Mouse (Mus musculus) kidney, embryonic 15.5 days (tissue): ENCODE measurements around the gene Gatm. TPM values are rescaled to one million over a fixed set of nuclear protein-coding genes. Genes with fewer than 3 reads are reported as not detected.

ENCODE experiments used
- ATAC-seq: fragments of 200-750 bp; cut with Nextera tagmentation; replicated peaks from 2 replicates; pipeline ENCODE4 v1.8.0; 2017; ENCODE audit warnings: moderate TSS enrichment; ENCODE audit not compliant: low FRiP score
- H3K27ac ChIP-seq: fragments of 300-500 bp; sonication (generic); 2 replicates; pipeline ENCODE4 v1.5.1; 2015; ENCODE audit warnings: mild to moderate bottlenecking, inconsistent platforms
- H3K27me3 ChIP-seq: fragments of 300-500 bp; sonication (generic); 2 replicates; pipeline ENCODE4 v1.6.1; 2015; ENCODE audit warnings: inconsistent platforms
- H3K36me3 ChIP-seq: fragments of 300-500 bp; sonication (generic); 2 replicates; pipeline ENCODE4 v1.6.1; 2015; ENCODE audit warnings: inconsistent platforms
- H3K4me1 ChIP-seq: fragments of 300-500 bp; sonication (generic); 2 replicates; pipeline ENCODE4 v1.6.1; 2015; ENCODE audit warnings: inconsistent platforms
- H3K4me2 ChIP-seq: fragments of 300-500 bp; sonication (generic); 2 replicates; pipeline ENCODE4 v1.6.1; 2015; ENCODE audit warnings: moderate library complexity, mild to moderate bottlenecking, inconsistent platforms
- H3K4me3 ChIP-seq: fragments of 300-500 bp; sonication (generic); replicated peaks from 2 replicates; pipeline ENCODE4 v1.5.1; 2015; ENCODE audit warnings: mild to moderate bottlenecking, inconsistent platforms
- H3K9ac ChIP-seq: fragments of 300-500 bp; sonication (generic); 2 replicates; pipeline ENCODE4 v1.6.1; 2015; ENCODE audit warnings: mild to moderate bottlenecking, inconsistent platforms
- H3K9me3 ChIP-seq: fragments of 300-500 bp; sonication (generic); replicated peaks from 2 replicates; pipeline ENCODE4 v1.6.1; 2016; ENCODE audit warnings: inconsistent platforms
- WGBS: fragments of 180-500 bp; shearing (Covaris S2); methylation state at CpG from one replicate; pipeline ENCODE4 v1.1.7; 2015; ENCODE audit warnings: mixed read lengths; 5-methylcytosine and 5-hydroxymethylcytosine counted together
- polyA plus RNA-seq: library from polyadenylated mRNA; unstranded; fragments of >200 nt; fragmentation: Nextera tagmentation; extraction: Ambion mirVana; gene quantifications from 2 replicates; pipeline ENCODE4 v1.2.1, GENCODE M21; 2015

Gene Gatm
- polyA plus RNA-seq, 1 experiment from 2014 or later: 44.2 TPM

DNA sequence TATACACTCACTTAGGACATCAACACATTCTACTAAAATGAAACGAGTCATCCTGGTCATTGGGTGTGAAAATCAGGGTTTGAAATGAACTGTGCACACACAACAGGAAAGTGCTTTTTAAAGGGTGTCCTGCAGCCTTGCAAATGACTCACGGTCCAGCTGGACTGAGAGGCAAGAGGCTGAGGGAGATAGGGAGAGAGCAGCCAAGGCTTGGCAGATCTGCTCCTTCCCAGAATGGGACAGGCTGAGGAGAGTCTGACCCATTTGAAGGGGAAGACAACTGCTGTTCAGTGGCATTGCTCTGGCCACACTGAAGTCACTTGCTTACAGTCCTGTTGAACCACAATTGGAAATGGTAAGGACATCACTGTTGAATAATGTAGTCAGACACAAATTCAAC is 11.4 kb downstream of the Gatm start:
- Histone ChIP-seq H3K9me3 (no peaks in the 10 kb centered on the region), H3K4me1 (no peaks in the 10 kb centered on the region), H3K9ac (no peak overlapping the region), H3K27me3 (no peaks in the 10 kb centered on the region), H3K4me3 (no peak overlapping the region), H3K36me3 (no peaks in the 10 kb centered on the region), H3K27ac (no peak overlapping the region), H3K4me2 (no peak overlapping the region)
- 85% methylated on average over 2 of the region's 2 CpGs for WGBS
- ATAC-seq: no peak

DNA sequence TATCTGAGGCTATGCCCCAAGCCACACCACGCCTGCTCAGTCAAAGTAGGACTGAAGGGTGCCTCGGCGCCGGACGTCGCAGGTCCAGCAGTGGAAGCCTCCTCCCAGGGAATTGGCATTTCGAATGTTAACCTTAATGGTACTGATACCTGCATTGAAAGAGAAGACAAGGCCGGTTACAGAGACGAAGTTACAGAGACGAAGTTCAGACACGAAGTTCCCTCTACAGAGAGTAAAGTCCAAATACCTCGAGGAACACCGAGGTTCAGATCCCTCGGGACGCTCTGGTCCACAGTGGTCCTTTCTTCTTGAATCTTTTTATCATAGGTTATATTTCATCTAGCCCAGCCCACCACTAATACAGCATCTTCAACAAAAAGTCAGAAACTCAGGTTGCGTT is 15.6 kb downstream of the Gatm start:
- WGBS: 92% methylated on average over 16 of the region's 16 CpGs

DNA sequence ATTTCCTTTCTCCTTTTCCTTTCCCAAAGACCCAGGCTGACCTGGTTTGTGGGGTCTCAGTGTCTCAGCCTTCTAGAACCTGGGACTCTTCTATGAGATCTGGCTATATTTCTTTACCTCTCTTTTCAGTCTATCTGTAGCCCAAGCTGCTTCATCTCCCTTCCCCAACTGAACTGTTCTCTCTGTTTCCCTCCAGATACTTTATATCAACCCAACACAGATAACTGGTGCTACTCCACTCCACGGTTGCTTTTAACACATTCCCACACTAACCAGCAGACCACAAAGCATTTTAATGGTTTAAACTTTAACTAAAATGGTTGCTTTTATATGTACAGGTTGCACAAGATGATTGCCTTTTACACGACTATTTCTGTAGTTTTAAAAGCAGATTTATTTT is 19.9 kb downstream of the Gatm start:
- no peaks in the 10 kb centered on the region for H3K4me1 ChIP-seq
- H3K27ac ChIP-seq: no peak overlapping the region
- H3K4me3 ChIP-seq: no peak overlapping the region
- H3K9ac ChIP-seq: no peak overlapping the region
- H3K4me2 ChIP-seq: no peak overlapping the region
- no peaks in the 10 kb centered on the region for H3K36me3 ChIP-seq
- WGBS: 50% methylated on average over 2 of the region's 2 CpGs
- no peaks in the 10 kb centered on the region for H3K9me3 ChIP-seq
- no peaks in the 10 kb centered on the region for H3K27me3 ChIP-seq
- no peak for ATAC-seq

More for the DNA sequence above, 15.6 kb downstream of the Gatm start:
- H3K9ac ChIP-seq: no peak overlapping the region
- H3K27me3 ChIP-seq: no peaks in the 10 kb centered on the region
- ATAC-seq: no peak
- H3K4me2 ChIP-seq: no peak overlapping the region
- no peaks in the 10 kb centered on the region for H3K4me1 ChIP-seq
- H3K9me3 ChIP-seq: no peaks in the 10 kb centered on the region
- no peak overlapping the region for H3K4me3 ChIP-seq
- no peaks in the 10 kb centered on the region for H3K36me3 ChIP-seq
- H3K27ac ChIP-seq: no peak overlapping the region

DNA sequence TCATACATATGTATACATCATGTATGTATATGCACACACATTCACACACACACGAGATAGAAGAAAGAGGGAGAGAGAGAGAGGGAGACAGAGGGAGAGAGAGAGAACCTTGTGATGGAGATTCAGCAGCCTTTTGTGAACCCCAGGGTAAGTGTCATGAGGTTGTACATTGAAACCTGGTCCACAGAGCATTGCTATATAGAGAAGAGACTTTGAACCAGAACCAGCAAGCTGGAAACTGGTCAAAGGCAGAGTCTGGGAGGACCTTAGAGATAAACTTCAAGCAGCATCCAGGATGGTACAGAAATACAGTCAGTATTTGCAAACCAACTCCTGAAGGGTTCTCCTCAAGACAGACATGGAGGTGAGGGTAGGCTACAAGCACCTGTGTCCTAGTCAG is 20.8 kb downstream of the Gatm start:
- Histone ChIP-seq H3K36me3 (no peaks in the 10 kb centered on the region), H3K9me3 (no peaks in the 10 kb centered on the region), H3K4me2 (no peak overlapping the region), H3K27ac (no peak overlapping the region), H3K4me1 (no peaks in the 10 kb centered on the region), H3K9ac (no peak overlapping the region), H3K4me3 (no peak overlapping the region), H3K27me3 (no peaks in the 10 kb centered on the region)
- ATAC-seq: no peak
- whole genome bisulfite sequencing: 86% methylated on average over 1 of the region's 1 CpGs

DNA sequence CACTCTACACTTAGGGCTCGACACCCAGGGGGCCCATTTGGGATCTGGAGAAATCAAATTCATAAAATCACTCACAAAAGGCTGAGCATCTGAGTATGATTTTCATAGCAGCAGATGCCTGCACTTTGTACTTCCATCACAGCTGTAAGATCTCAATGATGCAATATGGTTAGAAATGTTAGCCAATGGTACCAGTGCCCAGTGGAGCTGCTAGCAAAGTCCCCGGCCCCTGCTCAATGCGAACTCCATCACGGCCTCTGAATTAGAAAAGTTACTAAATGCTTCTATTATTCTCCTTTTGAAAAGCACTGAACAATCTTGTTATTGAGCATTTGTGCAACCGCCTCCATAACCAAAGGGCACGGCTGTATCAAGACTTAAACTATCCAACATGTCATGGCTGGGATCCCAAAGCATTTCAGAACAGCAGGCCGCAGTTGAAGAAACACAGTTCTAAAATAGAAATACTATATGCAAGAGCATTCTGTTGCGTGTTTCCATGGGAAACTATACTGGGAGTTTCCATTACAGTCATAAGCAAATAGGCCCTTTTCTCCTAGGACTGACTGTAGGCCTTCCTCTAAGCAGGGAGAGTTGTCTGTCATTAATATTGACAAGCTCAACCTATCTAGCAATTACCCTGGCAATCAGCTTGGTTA is 23.1 kb downstream of the Gatm start:
- 91% methylated on average over 8 of the region's 8 CpGs for WGBS
- Histone ChIP-seq H3K36me3 (no peaks in the 10 kb centered on the region), H3K9me3 (no peaks in the 10 kb centered on the region), H3K4me2 (no peak overlapping the region), H3K9ac (no peak overlapping the region), H3K4me3 (no peak overlapping the region), H3K27me3 (no peaks in the 10 kb centered on the region), H3K4me1 (no peaks in the 10 kb centered on the region), H3K27ac (no peak overlapping the region)
- no peak for ATAC-seq

DNA sequence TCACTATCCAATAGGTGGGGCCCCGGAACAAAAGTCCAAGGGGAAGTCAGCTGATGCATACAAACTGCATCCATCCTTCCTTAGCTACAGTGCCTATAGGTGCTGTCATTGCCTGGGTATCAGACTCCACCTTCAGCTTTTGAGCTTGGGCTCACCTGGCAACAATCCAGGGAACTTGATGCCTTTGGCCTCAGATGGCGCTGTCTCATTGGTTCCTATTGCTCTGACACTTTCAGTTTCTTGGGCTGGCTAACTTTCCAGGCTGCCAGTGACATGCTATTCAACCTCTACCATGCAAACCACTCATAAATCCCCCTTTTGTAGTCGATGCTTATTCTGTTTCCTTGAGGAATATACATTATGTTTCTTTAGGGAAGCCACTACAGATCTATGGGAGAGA is 24.8 kb downstream of the Gatm start:
- 65% methylated on average over 3 of the region's 3 CpGs for WGBS
- no peaks in the 10 kb centered on the region for H3K27me3 ChIP-seq
- H3K9ac ChIP-seq: no peak overlapping the region
- H3K36me3 ChIP-seq: no peaks in the 10 kb centered on the region
- H3K4me3 ChIP-seq: no peak overlapping the region
- no peaks in the 10 kb centered on the region for H3K9me3 ChIP-seq
- H3K4me2 ChIP-seq: no peak overlapping the region
- H3K27ac ChIP-seq: no peak overlapping the region
- ATAC-seq: no peak
- H3K4me1 ChIP-seq: peaks cover 4% of the 10 kb centered on the region; the same call in 1 of the 2 replicates

DNA sequence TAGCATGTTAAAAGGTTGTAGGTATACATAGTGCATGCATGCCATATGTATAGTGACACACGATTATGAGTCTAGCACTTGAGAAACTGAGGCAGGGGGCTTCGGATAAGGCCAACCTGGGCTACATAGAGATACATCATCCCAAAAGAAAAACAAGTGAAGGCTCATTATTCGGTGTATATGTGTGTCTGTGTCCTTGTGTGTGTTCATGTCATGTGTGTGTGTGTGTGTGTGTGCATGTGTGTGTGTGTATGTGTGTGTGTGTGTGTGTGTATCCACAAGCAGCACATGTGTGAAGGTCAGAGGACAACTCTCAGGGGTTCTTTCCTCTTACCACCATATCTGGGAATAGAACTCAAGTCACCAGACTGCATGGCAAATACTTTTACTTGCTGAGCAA is 28.8 kb downstream of the Gatm start:
- no peak overlapping the region for H3K27ac ChIP-seq
- H3K9ac ChIP-seq: no peak overlapping the region
- no peak overlapping the region for H3K4me3 ChIP-seq
- H3K4me1 ChIP-seq: peaks cover 4% of the 10 kb centered on the region; the same call in 1 of the 2 replicates
- H3K27me3 ChIP-seq: no peaks in the 10 kb centered on the region
- WGBS: 87% methylated on average over 3 of the region's 3 CpGs
- no peaks in the 10 kb centered on the region for H3K36me3 ChIP-seq
- no peak for ATAC-seq
- H3K4me2 ChIP-seq: no peak overlapping the region
- H3K9me3 ChIP-seq: no peaks in the 10 kb centered on the region

DNA sequence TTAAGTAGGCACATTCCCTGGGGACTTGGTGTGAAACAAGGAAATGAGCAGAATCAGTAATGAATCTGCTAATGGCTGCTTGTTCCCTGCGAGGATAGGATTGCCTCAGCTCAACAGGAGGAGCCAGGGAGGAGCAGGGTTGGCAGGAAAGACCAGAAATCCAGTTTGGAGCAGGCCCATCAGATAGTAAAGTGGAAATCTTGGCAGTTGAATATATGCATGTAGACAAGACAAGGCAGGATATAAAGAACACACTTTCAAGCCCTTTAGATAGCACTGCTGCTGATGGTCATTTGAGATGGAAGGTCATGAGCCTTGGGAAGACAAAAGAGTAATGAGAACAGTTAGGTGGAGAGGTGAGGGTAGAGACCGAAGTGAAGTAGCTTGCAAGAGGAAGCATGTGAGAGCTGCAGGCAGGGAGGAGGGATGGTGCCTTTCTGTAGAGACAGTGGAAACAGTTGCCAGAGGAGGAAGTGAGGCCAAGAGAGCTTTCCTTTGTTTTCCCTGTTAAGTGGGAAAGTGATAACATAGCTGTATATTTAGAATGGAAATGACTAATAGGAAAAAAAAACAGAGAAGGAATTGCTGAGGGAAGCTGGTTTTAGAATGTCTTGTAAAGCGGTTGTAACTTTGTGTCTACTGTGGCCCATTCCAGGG is 29.6 kb downstream of the Gatm start:
- ATAC-seq: no peak

DNA sequence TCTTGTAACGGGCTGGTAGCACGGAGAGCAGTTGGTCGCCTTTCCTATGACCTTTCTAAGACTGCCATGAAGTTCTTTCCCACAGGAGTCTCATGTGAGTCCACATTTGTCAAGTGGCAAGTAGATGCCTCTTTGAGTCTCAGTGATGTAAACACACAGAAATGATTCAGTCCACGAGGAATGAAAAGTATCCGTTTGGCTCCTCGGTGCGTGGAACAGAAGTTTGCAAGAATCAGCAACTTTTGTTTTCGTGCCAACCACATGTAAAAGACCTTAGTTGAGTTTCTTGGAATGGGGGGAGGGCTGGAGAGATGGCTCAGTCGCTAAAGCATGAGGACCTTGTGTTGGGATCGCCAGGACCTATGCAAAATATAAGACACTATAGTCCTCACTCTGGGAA is 30.7 kb downstream of the Gatm start:
- no peak overlapping the region for H3K9ac ChIP-seq
- ATAC-seq: no peak
- no peaks in the 10 kb centered on the region for H3K36me3 ChIP-seq
- H3K27ac ChIP-seq: no peak overlapping the region
- H3K4me3 ChIP-seq: no peak overlapping the region
- H3K27me3 ChIP-seq: no peaks in the 10 kb centered on the region
- 80% methylated on average over 10 of the region's 10 CpGs for WGBS
- H3K4me1 ChIP-seq: peaks cover 7% of the 10 kb centered on the region
- no peaks in the 10 kb centered on the region for H3K9me3 ChIP-seq
- no peak overlapping the region for H3K4me2 ChIP-seq

More for the DNA sequence above, 29.6 kb downstream of the Gatm start:
- 55% methylated on average over 3 of the region's 3 CpGs for WGBS
- Histone ChIP-seq H3K9me3 (no peaks in the 10 kb centered on the region), H3K4me1 (peaks cover 4% of the 10 kb centered on the region; the same call in 1 of the 2 replicates), H3K4me2 (no peak overlapping the region), H3K4me3 (no peak overlapping the region), H3K9ac (no peak overlapping the region), H3K27me3 (no peaks in the 10 kb centered on the region), H3K36me3 (no peaks in the 10 kb centered on the region), H3K27ac (peak overlapping the region; percentile 70)

DNA sequence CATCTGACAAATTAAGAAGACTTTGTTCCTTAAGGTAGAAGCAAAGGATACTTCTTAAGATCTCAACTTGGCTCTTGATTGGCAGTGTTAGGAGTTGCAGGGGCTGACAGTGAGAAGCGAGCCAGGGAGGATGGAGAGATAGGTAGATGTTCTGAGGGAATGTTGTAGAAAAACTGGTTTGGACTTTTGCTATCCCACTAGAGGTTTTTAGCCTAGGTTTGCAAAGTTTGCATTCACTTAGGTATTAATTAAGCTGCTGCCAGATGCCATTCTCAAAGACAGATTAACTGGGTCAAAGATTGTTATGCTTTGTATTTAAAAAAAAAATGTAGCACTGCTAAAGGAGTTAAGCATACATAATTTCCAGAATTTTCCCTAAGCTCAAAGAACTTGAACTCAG is 33.8 kb downstream of the Gatm start:
- Histone ChIP-seq H3K27ac (no peak overlapping the region), H3K9me3 (no peaks in the 10 kb centered on the region), H3K4me3 (no peak overlapping the region), H3K36me3 (no peaks in the 10 kb centered on the region), H3K4me2 (no peak overlapping the region), H3K27me3 (no peaks in the 10 kb centered on the region), H3K9ac (no peak overlapping the region), H3K4me1 (peaks cover 7% of the 10 kb centered on the region)
- WGBS: 71% methylated on average over 1 of the region's 1 CpGs
- no peak for ATAC-seq

DNA sequence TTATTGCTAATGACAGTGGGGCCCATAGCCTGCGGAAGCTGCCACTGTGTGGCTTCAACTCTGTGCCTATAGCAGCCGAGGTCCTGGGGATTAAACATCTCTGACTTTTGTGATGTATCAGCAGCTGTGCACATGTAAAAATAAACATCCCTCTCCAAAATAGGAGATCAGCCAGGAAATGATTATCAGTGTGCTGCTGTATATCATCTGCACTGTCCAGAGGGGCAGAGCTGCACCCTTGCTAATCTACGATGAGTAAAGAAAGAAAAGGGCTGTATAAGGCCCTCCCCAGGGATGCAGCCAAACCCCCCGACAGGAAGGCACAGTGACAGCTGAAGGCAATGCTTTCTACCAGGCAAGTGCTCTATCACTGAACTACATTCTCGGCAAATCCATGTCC is 34.8 kb downstream of the Gatm start:
- Histone ChIP-seq H3K4me1 (peaks cover 4% of the 10 kb centered on the region), H3K9me3 (no peaks in the 10 kb centered on the region), H3K9ac (no peak overlapping the region), H3K4me2 (no peak overlapping the region), H3K27me3 (no peaks in the 10 kb centered on the region), H3K4me3 (no peak overlapping the region), H3K27ac (peak overlapping the region; percentile 66; the same call in 1 of the 2 replicates), H3K36me3 (no peaks in the 10 kb centered on the region)
- 41% methylated on average over 5 of the region's 5 CpGs for WGBS
- ATAC-seq: no peak

DNA sequence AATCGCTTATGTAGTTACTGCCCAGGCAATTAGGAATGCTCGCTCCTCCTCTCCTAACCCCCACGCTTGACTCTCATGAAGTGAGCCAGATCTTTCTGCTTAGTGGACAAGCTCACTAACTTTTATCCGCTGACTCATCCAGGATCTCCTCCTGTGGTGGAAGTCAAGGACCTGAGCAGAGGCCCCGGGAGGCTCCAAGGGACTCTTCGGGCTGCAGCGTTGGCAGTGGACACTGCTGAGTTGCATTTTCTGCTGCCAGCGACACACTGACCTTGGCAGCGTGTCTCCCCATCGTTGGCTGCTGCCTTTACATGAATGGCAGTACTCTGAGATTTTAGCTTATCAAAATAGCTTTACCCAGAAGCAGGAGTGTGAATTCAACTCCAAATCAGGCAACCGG is 35.6 kb downstream of the Gatm start:
- Histone ChIP-seq H3K36me3 (no peaks in the 10 kb centered on the region), H3K27ac (0 out of 2 replicates have a peak overlapping the region, but pooled peaks have one; percentile 1), H3K9ac (no peak overlapping the region), H3K4me2 (no peak overlapping the region), H3K4me3 (no peak overlapping the region), H3K27me3 (no peaks in the 10 kb centered on the region), H3K9me3 (no peaks in the 10 kb centered on the region), H3K4me1 (peaks cover 3% of the 10 kb centered on the region)
- 64% methylated on average over 11 of the region's 11 CpGs for WGBS
- ATAC-seq: no peak

DNA sequence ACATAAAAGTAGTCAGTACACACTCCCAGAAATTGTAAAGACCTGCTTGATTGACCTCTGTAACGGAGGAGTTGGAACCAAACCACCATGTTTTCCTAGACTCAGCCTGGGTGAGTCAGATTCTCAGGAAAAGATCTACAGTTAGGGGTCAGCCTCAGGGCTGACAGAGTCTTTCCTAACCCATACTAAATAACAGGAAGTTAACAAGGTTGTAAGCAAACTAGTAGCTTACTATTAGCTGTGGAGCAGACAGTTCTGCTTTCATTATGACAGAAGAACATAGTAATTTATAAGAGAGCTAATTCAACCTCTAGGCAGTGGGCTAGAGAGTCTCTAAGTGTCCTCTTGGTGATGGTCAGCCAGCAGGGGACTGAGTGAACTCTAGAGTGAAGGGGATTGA is 38.7 kb downstream of the Gatm start:
- Histone ChIP-seq H3K27ac (no peak overlapping the region), H3K4me1 (peaks cover 3% of the 10 kb centered on the region), H3K9me3 (no peaks in the 10 kb centered on the region), H3K36me3 (no peaks in the 10 kb centered on the region), H3K9ac (no peak overlapping the region), H3K4me3 (no peak overlapping the region), H3K27me3 (no peaks in the 10 kb centered on the region), H3K4me2 (no peak overlapping the region)
- no peak for ATAC-seq
- WGBS: 59% methylated on average over 1 of the region's 1 CpGs
